Mouse (Mus musculus) cerebellum, postnatal 10 days (tissue): ENCODE results near the gene Hnf1b.
A peak's percentile ranks its signal among the peaks of the same experiment; 100 is the strongest.

Experiments
- DNase-seq, 2 experiments: peaks; one replicate each; pipeline ENCODE4 v3.0.0; 2021; ENCODE audit warnings: mixed read lengths in 2 of 2

Hnf1b gene

GRCm38 (mm10) chr11:83897569-83897968 is 47.7 kb downstream of the Hnf1b start:
- DNase-seq: no peak

GRCm38 (mm10) chr11:83902812-83903211 is 52.9 kb downstream of the Hnf1b start:
- no peak for DNase-seq

DNA sequence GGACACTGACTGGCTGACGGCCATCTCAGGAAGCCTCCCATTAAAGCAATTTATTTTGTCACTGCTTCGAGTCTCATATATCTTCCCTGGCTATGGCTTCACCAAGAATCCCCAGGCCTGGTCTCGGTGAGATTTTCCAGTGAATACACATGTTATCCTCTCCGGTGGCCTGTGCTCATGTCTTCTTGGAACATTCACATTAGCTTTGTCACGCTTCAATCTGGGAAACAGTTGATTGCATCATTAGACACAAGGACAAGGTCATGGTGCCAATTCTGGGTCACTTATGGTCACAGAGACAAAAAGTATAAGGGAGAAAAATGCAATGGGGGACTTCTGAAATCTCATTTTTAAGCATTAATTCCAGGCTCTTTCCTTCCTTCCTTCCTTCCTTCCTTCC is 55.9 kb downstream of the Hnf1b start:
- DNase-seq: no peak

GRCm38 (mm10) chr11:83908376-83908775 is 58.5 kb downstream of the Hnf1b start:
- DNase-seq: no peak

DNA sequence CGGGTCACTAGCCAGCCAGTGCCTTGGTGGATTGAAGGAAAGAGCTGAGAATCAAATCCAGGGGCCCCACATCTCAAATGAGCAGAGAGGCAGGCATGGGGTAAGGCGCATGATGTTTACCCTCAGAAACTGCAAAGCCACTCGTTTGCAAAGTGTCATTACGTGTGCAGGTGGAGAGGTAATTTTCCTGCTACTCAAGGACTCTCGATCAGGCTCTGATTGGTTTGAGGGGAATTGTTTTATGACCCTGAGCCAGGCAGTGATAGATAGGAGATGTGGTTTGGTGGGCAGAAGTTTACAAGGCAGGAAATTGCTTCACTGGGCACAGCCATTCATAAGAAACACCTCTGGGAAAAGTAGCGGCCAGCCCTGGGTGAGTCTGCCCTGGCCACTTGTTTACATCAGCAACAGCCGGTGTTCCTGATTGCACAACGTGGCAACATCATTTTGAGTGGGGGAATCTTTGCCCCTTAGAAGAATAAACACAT is 64.0 kb downstream of the Hnf1b start:
- no peak for DNase-seq

DNA sequence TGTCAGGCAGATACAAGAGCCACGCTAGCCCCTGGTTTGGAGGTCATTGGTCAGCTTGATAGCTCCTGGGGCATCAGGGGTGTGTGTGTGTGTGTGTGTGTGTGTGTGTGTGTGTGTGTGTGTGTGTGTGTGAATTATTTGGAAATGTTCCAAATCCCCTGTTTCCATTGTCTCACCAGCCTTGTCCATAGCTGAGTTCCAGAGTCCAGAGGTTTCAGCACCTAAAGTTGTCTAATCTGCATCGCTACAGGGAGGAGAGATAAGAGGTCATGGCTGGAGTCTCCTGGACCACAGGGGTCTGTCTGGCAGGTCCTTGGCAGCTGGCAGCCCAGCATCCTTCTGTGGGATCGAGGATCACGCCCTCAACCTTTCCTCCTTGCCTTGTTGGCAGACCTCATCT is 64.6 kb downstream of the Hnf1b start:
- DNase-seq: no peak

- DNase-seq: no peak
These were observed 72.7 kb downstream of the Hnf1b start for GRCm38 (mm10) chr11:83922600-83922999.

DNA sequence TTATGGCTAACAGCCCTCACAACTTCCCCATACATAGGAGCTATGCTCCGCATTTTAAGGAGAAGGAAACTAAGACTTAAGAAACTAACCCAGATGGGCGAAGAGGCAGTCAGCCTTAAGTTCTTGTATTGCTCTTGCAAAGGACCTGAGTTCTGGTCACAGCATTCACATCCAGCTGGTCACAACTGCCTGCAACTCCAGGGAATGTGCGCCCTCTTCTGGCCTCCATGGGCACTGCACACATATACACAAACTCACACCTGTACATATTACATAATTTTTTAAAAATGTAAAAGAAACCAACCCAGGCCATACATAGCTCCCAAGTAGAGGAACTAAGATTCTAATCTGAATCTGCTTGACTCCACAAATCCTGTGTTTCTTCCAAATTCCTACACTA is 77.2 kb downstream of the Hnf1b start:
- peak; percentile 6 to 25 for DNase-seq

GRCm38 (mm10) chr11:83932506-83933106 is 82.7 kb downstream of the Hnf1b start:
- no peak for DNase-seq

DNA sequence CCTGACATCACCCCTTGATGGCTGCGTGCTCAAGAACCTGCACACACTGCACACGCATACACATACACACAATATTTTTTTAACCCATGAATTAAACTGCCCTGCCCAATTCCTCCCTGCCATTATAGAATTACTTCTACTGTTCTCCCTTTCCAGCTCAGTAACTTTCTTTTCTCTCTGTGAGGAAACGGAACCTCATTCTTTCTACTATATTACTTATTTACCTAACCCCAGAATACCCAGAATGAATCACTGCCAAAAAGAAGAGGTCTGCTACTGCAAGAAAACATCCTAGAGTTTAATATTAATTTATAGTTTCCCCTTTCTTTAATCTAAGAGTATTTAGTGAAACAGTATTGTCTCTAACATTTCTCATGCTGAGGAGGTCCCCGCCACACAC is 83.5 kb downstream of the Hnf1b start:
- no peak for DNase-seq

- peak; percentile 89 to 92 for DNase-seq
These were observed 86.3 kb downstream of the Hnf1b start for GRCm38 (mm10) chr11:83935986-83936665.

- no peak for DNase-seq
These were observed 88.7 kb downstream of the Hnf1b start for GRCm38 (mm10) chr11:83938556-83938955.

- peak; percentile 93 to 94 for DNase-seq
These were observed 92.3 kb downstream of the Hnf1b start, which contains the start of gene Ddx52 for GRCm38 (mm10) chr11:83941950-83942840. Gene Ddx52 (plus strand): TSS chr11:83942062.
